Mouse (Mus musculus) small intestine, adult 2 months (tissue): Measurements from ENCODE around the gene B3galt4.

Experiments used
- CTCF ChIP-seq: fragments of 200-500 bp; IDR thresholded peaks from 2 replicates; pipeline ENCODE4 v1.5.1; 2012; ENCODE audit warnings: low read depth, mild to moderate bottlenecking, control low read depth, inconsistent platforms, low read length, moderate library complexity, mixed read lengths; ENCODE audit not compliant: insufficient replicate concordance, insufficient read length; ENCODE audit errors: extremely low read depth
- POLR2A ChIP-seq: fragments of 200-500 bp; IDR thresholded peaks from 2 replicates; pipeline ENCODE4 v1.6.1; 2012; ENCODE audit warnings: low read depth, mild to moderate bottlenecking, control low read depth, inconsistent platforms, low read length, moderate library complexity

GRCm38 (mm10) chr17:33920282-33921097 lies 30.8 kb downstream of the B3galt4 start:
- TF ChIP-seq CTCF (peak; percentile 83; the same call in 1 of the 2 replicates), POLR2A (0 out of 2 replicates have a peak, but pooled peaks have one; percentile 29)
